Mouse (Mus musculus) MEL (cell line): ENCODE results near the gene Foxj2. TPM values are rescaled to one million over a fixed set of nuclear protein-coding genes. Genes with fewer than 3 reads are reported as not detected.
A peak's percentile ranks its signal among the peaks of the same experiment; 100 is the strongest.

ENCODE experiments used
- DNase-seq: peaks from one replicate; pipeline ENCODE4 v3.0.0; 2011; ENCODE audit warnings: low read depth, low spot score
- H3K27ac ChIP-seq: 2 replicates; pipeline ENCODE4 v1.5.1; 2012; ENCODE audit warnings: low read depth, mild to moderate bottlenecking, control low read depth, low read length, moderate library complexity; ENCODE audit not compliant: control insufficient read depth
- H3K27me3 ChIP-seq, 2 experiments: fragments of 150-350 bp in 1 of 2; sonication (generic) in 1 of 2; 2 replicates each; pipeline ENCODE4 v1.6.1; 2012; ENCODE audit warnings: low read length in 2 of 2, mild to moderate bottlenecking in 2 of 2, improper control_type of control experiment in 1 of 2, moderate library complexity in 1 of 2; ENCODE audit not compliant: insufficient read depth in 2 of 2, control insufficient read depth in 1 of 2
- H3K36me3 ChIP-seq, 2 experiments: 2 replicates each; pipeline ENCODE4 v1.6.1; 2012 to 2014; ENCODE audit warnings: low read length in 2 of 2, improper control_type of control experiment in 1 of 2, inconsistent platforms in 1 of 2, mild to moderate bottlenecking in 1 of 2; ENCODE audit not compliant: insufficient read depth in 2 of 2, control insufficient read depth in 1 of 2
- H3K4me1 ChIP-seq, 2 experiments: fragments of 150-350 bp in 1 of 2; sonication (generic) in 1 of 2; 2 replicates each; pipeline ENCODE4 v1.6.1; 2012; ENCODE audit warnings: low read length in 2 of 2, improper control_type of control experiment in 1 of 2, mild to moderate bottlenecking in 1 of 2; ENCODE audit not compliant: insufficient read depth in 2 of 2, control insufficient read depth in 1 of 2
- H3K4me3 ChIP-seq, 2 experiments: fragments of 150-350 bp in 1 of 2; sonication (generic) in 1 of 2; 2 replicates each; pipeline ENCODE4 v1.5.1; 2012; ENCODE audit warnings: low read depth in 2 of 2, low read length in 2 of 2, mild to moderate bottlenecking in 2 of 2, moderate library complexity in 2 of 2, control low read depth in 1 of 2, improper control_type of control experiment in 1 of 2; ENCODE audit not compliant: control insufficient read depth in 1 of 2, insufficient read depth in 1 of 2
- H3K79me2 ChIP-seq: 2 replicates; pipeline ENCODE4 v1.6.1; 2012; ENCODE audit warnings: mild to moderate bottlenecking, low read length, moderate library complexity; ENCODE audit not compliant: control insufficient read depth, poor library complexity, insufficient read depth
- H3K9ac ChIP-seq: 2 replicates; pipeline ENCODE4 v1.6.1; 2012; ENCODE audit warnings: low read depth, mild to moderate bottlenecking, control low read depth, low read length, moderate library complexity; ENCODE audit not compliant: control insufficient read depth, poor library complexity, severe bottlenecking
- H3K9me3 ChIP-seq: fragments of 150-350 bp; sonication (generic); replicated peaks from 2 replicates; pipeline ENCODE4 v1.6.1; 2012; ENCODE audit warnings: mild to moderate bottlenecking, low read length, improper control_type of control experiment, moderate library complexity; ENCODE audit not compliant: insufficient read depth
- CHD2 ChIP-seq: IDR thresholded peaks from 2 replicates; pipeline ENCODE4 v1.6.1; 2011; ENCODE audit warnings: low read length, improper control_type of control experiment
- E2F4 ChIP-seq: IDR thresholded peaks from 2 replicates; pipeline ENCODE4 v1.6.1; 2011; ENCODE audit warnings: low read depth, low read length, improper control_type of control experiment, borderline replicate concordance
- ELF1 ChIP-seq: IDR thresholded peaks from 2 replicates; pipeline ENCODE4 v1.6.1; 2014; ENCODE audit warnings: low read depth, mild to moderate bottlenecking, inconsistent platforms, low read length, improper control_type of control experiment, moderate library complexity
- GATA1 ChIP-seq: IDR thresholded peaks from 2 replicates; pipeline ENCODE4 v1.6.1; 2011; ENCODE audit warnings: low read depth, low read length, improper control_type of control experiment
- JUND ChIP-seq: IDR thresholded peaks from 2 replicates; pipeline ENCODE4 v1.6.1; 2011; ENCODE audit warnings: low read depth, mild to moderate bottlenecking, improper control_type of control experiment, low read length
- KAT2A ChIP-seq: conservative IDR thresholded peaks from 2 replicates; pipeline ENCODE4 v1.6.1; 2012; ENCODE audit warnings: low read depth, low read length, improper control_type of control experiment, inconsistent platforms
- MAX ChIP-seq: IDR thresholded peaks from 2 replicates; pipeline ENCODE4 v1.6.1; 2011; ENCODE audit warnings: low read length, improper control_type of control experiment
- MAZ ChIP-seq: IDR thresholded peaks from 2 replicates; pipeline ENCODE4 v1.6.1; 2012; ENCODE audit warnings: low read depth, mild to moderate bottlenecking, inconsistent platforms, low read length, improper control_type of control experiment
- MXI1 ChIP-seq: IDR thresholded peaks from 2 replicates; pipeline ENCODE4 v1.6.1; 2011; ENCODE audit warnings: mild to moderate bottlenecking, low read depth, low read length, improper control_type of control experiment
- MYB ChIP-seq: IDR thresholded peaks from 2 replicates; pipeline ENCODE4 v1.6.1; 2011; ENCODE audit warnings: mild to moderate bottlenecking, low read depth, low read length, improper control_type of control experiment
- MYC ChIP-seq: IDR thresholded peaks from 2 replicates; pipeline ENCODE4 v1.6.1; 2011; ENCODE audit warnings: low read depth, mild to moderate bottlenecking, low read length, improper control_type of control experiment, moderate library complexity
- NRF1 ChIP-seq: IDR thresholded peaks from 2 replicates; pipeline ENCODE4 v1.6.1; 2014; ENCODE audit warnings: low read depth, mild to moderate bottlenecking, inconsistent platforms, low read length, improper control_type of control experiment, moderate library complexity; ENCODE audit not compliant: poor library complexity, insufficient read depth, severe bottlenecking
- POLR2A ChIP-seq, 2 experiments: IDR thresholded peaks; 2 replicates each; pipeline ENCODE4 v1.6.1; 2011 to 2012; ENCODE audit warnings: low read length in 2 of 2, mild to moderate bottlenecking in 2 of 2, control low read depth in 1 of 2, improper control_type of control experiment in 1 of 2, low read depth in 1 of 2, moderate library complexity in 1 of 2; ENCODE audit not compliant: control insufficient read depth in 1 of 2, insufficient read depth in 1 of 2, poor library complexity in 1 of 2
- RAD21 ChIP-seq: IDR thresholded peaks from 2 replicates; pipeline ENCODE4 v1.6.1; 2011; ENCODE audit warnings: mild to moderate bottlenecking, low read depth, low read length, improper control_type of control experiment
- SMC3 ChIP-seq: IDR thresholded peaks from 2 replicates; pipeline ENCODE4 v1.6.1; 2011; ENCODE audit warnings: low read depth, low read length, improper control_type of control experiment
- TAL1 ChIP-seq: IDR thresholded peaks from 2 replicates; pipeline ENCODE4 v1.6.1; 2012; ENCODE audit warnings: mild to moderate bottlenecking, inconsistent platforms, low read length, moderate library complexity, mixed read lengths
- TBP ChIP-seq: IDR thresholded peaks from 2 replicates; pipeline ENCODE4 v1.8.0; 2011; ENCODE audit warnings: low read depth, low read length, improper control_type of control experiment
- USF1 ChIP-seq: IDR thresholded peaks from 2 replicates; pipeline ENCODE4 v1.6.1; 2014; ENCODE audit warnings: low read depth, mild to moderate bottlenecking, inconsistent platforms, low read length, improper control_type of control experiment, moderate library complexity
- ZMIZ1 ChIP-seq: IDR thresholded peaks from 2 replicates; pipeline ENCODE4 v1.6.1; 2012; ENCODE audit warnings: low read depth, mild to moderate bottlenecking, inconsistent platforms, low read length, improper control_type of control experiment, moderate library complexity
- ZNF384 ChIP-seq: IDR thresholded peaks from 2 replicates; pipeline ENCODE4 v1.6.1; 2012; ENCODE audit warnings: low read depth, mild to moderate bottlenecking, inconsistent platforms, low read length, improper control_type of control experiment
- polyA plus RNA-seq, 2 experiments: library from polyadenylated mRNA; stranded (reverse) in 1 of 2; unstranded in 1 of 2; fragments of >175 nt in 1 of 2; fragments of >200 nt in 1 of 2; gene quantifications; 2 replicates each; pipeline versions ENCODE4 v1.2.1 to v1.2.4; 2012; ENCODE audit warnings: low replicate concordance in 2 of 2, low read depth in 1 of 2; ENCODE audit not compliant: insufficient read length in 2 of 2, insufficient read depth in 1 of 2, missing spikeins in 1 of 2
- total RNA-seq: library from RNA; depleted of rRNA; stranded (reverse); fragments of 300-350 nt; gene quantifications from 2 replicates; pipeline ENCODE4 v1.2.3, GENCODE M21; 2012

Foxj2 gene
- total and polyA plus RNA-seq, 3 experiments, result 2.2 to 8.6 TPM; not detected in 1

DNA sequence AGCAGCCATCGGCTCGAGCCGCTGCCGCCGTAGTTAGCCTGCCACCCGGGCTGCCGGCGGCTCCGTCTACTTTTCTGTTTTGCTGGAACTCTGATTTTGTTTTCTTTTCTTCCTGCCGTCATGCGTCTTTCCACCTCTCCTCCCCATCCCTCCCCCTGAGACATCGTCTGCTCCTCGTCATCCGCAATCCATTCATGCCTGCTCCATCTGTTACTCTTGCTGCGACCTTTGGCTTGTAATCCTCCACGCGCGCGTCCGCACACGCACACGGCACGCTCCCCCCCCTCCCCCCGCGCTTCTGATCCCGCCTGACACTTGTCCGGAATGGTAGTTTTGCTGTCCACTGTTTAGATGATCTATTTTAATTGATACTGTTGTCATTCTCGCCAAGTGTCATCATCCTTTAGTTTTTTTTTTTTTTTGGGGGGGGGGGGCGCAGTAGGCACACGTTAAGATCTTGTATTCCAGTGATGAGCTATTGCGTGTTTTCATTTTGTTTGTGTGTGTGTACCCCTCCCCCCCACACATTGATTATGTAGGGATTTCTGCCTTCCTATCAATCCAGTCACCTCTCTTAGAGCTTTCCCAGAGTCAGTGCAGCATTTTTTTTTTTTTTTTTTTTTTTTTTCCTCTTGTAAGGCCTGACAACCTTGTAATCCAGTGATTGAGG is 55.1 kb downstream of the Foxj2 start:
- Histone ChIP-seq H3K27me3 (no peaks in the 10 kb centered on the region), H3K79me2 (peaks cover 24% of the 10 kb centered on the region), H3K4me3 (peak overlapping the region; percentile 83 to 100), H3K4me1 (peaks cover 2 to 6% of the 10 kb centered on the region in 2 experiments; a peak in 2 of 4 replicates), H3K9ac (peak overlapping the region; percentile 99), H3K27ac (peak overlapping the region; percentile 50), H3K9me3 (no peaks in the 10 kb centered on the region), H3K36me3 (peaks cover 6 to 15% of the 10 kb centered on the region in 2 experiments)
- DNase-seq, result no peak
- TF ChIP-seq ZNF384 (peak; percentile 80), ZMIZ1 (peak; percentile 5; the same call in 1 of the 2 replicates), RAD21 (no peak), MYC (peak; percentile 35; the same call in 1 of the 2 replicates), POLR2A (IDR thresholded peaks at IDR 0.05; ENCODE audit: control insufficient read depth in 1 of 2, insufficient read depth in 1 of 2, low read depth in 1 of 2, low read length in 2 of 2, poor library complexity in 1 of 2) (0 out of 4 replicates have a peak, but pooled peaks of 1 of the 2 experiments have one; percentile 14), MXI1 (peak; percentile 81), MAX (0 out of 2 replicates have a peak, but pooled peaks have one; percentile 55), NRF1 (no peak), TAL1 (no peak), SMC3 (no peak), E2F4 (no peak)
- TF ChIP-seq, all 39 proteins: peak for 6

- H3K4me3 ChIP-seq, result no peak overlapping the region
- no peaks in the 10 kb centered on the region for H3K9me3 ChIP-seq
- no peak overlapping the region for H3K27ac ChIP-seq
- peaks cover 2 to 6% of the 10 kb centered on the region in 2 experiments; a peak in 2 of 4 replicates for H3K4me1 ChIP-seq
- peaks cover 24% of the 10 kb centered on the region for H3K79me2 ChIP-seq
- no peak for TF ChIP-seq GATA1
- no peak for TF ChIP-seq ZMIZ1
- no peak for TF ChIP-seq MAZ
- no peak for TF ChIP-seq CHD2
- no peak for TF ChIP-seq POLR2A (IDR thresholded peaks at IDR 0.05; ENCODE audit: control insufficient read depth in 1 of 2, insufficient read depth in 1 of 2, low read depth in 1 of 2, low read length in 2 of 2, poor library complexity in 1 of 2)
- no peak for TF ChIP-seq ELF1
- no peak for TF ChIP-seq KAT2A
- no peak for TF ChIP-seq TBP
- no peak for TF ChIP-seq JUND
- no peak for TF ChIP-seq MYB
- no peak for TF ChIP-seq USF1
- no peak overlapping the region for H3K9ac ChIP-seq
- no peaks in the 10 kb centered on the region for H3K27me3 ChIP-seq
- peaks cover 12 to 17% of the 10 kb centered on the region in 2 experiments for H3K36me3 ChIP-seq
- DNase-seq, result no peak
Measured at GRCm38 (mm10) chr6:122879141-122879735, 59.5 kb downstream of the Foxj2 start.
